Mouse (Mus musculus) forebrain, embryonic 14.5 days (tissue): ENCODE measurements at regions not wholly inside any gene's neighbourhood (a gene's known extent, or its start where the extent isn't known, plus 50 kb on each side); places are given as distances from the start of the nearest gene placed in this dataset.
"Not testable (repeated sequence)": the region's sequence is repeated elsewhere in the genome, so short reads cannot be mapped to it uniquely, and the experiment has no call there.

ENCODE experiments used
- ATAC-seq: fragments of 200-750 bp; cut with Nextera tagmentation; 2 replicates; pipeline ENCODE4 v1.8.0; 2017; ENCODE audit warnings: mild to moderate bottlenecking, moderate library complexity
- DNase-seq: peaks from one replicate; pipeline ENCODE4 v3.0.0-alpha.2; 2015; ENCODE audit warnings: low spot score
- H3K27ac ChIP-seq: fragments of 300-500 bp; sonication (generic); 2 replicates; pipeline ENCODE4 v1.5.1; 2014; ENCODE audit warnings: low read depth, mild to moderate bottlenecking, control low read depth, low read length, moderate library complexity
- H3K27me3 ChIP-seq: fragments of 300-500 bp; sonication (generic); replicated peaks from 2 replicates; pipeline ENCODE4 v1.6.1; 2014; ENCODE audit warnings: low read length, control low read depth, mixed read lengths; ENCODE audit not compliant: control insufficient read depth, insufficient read depth
- H3K36me3 ChIP-seq: fragments of 300-500 bp; sonication (generic); 2 replicates; pipeline ENCODE4 v1.6.1; 2014; ENCODE audit warnings: low read length, control low read depth; ENCODE audit not compliant: control insufficient read depth, insufficient read depth
- H3K4me1 ChIP-seq: fragments of 300-500 bp; sonication (generic); 2 replicates; pipeline ENCODE4 v1.6.1; 2014; ENCODE audit warnings: antibody characterized with exemption, low read length, control low read depth; ENCODE audit not compliant: control insufficient read depth, insufficient read depth
- H3K4me2 ChIP-seq: fragments of 300-500 bp; sonication (generic); 2 replicates; pipeline ENCODE4 v1.6.1; 2014; ENCODE audit warnings: mild to moderate bottlenecking, control low read depth, low read length
- H3K4me3 ChIP-seq: fragments of 300-500 bp; sonication (generic); 2 replicates; pipeline ENCODE4 v1.5.1; 2014; ENCODE audit warnings: low read depth, low read length, control low read depth
- H3K9ac ChIP-seq: fragments of 300-500 bp; sonication (generic); 2 replicates; pipeline ENCODE4 v1.6.1; 2014; ENCODE audit warnings: mild to moderate bottlenecking, low read length, control low read depth, moderate library complexity
- H3K9me3 ChIP-seq: fragments of 300-500 bp; sonication (generic); replicated peaks from 2 replicates; pipeline ENCODE4 v1.6.1; 2016; ENCODE audit warnings: low read length, control low read depth, mixed read lengths; ENCODE audit not compliant: control insufficient read depth
- WGBS: fragments of 180-500 bp; shearing (Covaris S2); extraction: QIAGEN DNeasy Blood & Tissue Kit; methylation state at CpG from one replicate; pipeline ENCODE4 v1.1.7; 2014; 5-methylcytosine and 5-hydroxymethylcytosine counted together

DNA sequence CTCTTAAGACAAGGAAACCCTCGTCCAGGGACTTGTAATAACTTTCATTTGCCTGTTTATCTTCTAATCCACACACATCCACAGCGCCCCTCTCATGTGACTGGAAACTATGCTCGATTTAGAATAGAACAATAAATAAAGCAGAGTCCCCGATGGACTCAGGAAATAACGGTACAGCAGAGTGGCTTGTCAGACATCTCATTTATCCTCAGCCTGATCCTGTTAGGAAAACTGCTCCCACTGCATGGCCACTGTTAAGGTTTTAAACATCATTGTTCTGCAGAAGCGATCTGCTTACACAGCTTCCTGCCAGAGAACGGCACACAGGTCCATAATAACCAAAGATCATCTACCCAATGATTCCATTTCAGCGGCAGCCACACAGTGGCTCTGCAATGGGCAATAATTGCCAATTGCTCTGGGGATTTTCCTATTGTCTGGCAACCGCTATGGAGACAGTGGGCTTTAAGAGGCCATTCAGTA is 84.8 kb upstream of the Mdm1 start:
- peak overlapping the region; percentile 4; the same call in 1 of the 2 replicates for H3K9ac ChIP-seq

DNA sequence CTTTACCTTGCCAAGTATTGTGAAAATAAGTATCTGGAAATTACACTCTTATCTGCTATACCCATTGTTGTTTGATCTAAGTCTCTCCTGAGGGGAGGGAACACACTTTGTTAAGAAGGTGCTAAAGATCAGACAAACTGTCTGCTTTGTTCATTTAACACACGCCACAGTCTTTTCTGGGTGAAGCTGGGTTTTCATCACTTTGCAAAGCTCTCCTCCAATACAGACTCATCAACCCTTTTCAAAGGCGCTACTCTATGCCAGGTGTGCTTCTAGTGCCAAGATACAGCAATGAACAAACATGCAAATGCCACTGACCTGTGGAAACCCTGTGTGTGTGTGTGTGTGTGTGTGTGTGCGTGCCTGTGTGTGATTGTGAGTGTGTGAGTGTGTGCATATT is 84.1 kb upstream of the Mdm1 start:
- no peak overlapping the region for H3K4me2 ChIP-seq
- 72% methylated on average over 3 of the region's 3 CpGs for WGBS
- no peak for ATAC-seq
- H3K4me1 ChIP-seq = no peaks in the 10 kb centered on the region
- no peaks in the 10 kb centered on the region for H3K27me3 ChIP-seq
- H3K9me3 ChIP-seq = no peaks in the 10 kb centered on the region
- H3K4me3 ChIP-seq = no peak overlapping the region
- H3K27ac ChIP-seq = no peak overlapping the region
- no peak overlapping the region for H3K9ac ChIP-seq
- peak; percentile 3 for DNase-seq
- H3K36me3 ChIP-seq = no peaks in the 10 kb centered on the region

More for the DNA sequence above, 84.8 kb upstream of the Mdm1 start:
- WGBS = 19% methylated on average over 9 of the region's 9 CpGs
- H3K36me3 ChIP-seq = no peaks in the 10 kb centered on the region
- H3K4me2 ChIP-seq = peak overlapping the region; percentile 17; the same call in 1 of the 2 replicates
- H3K27me3 ChIP-seq = no peaks in the 10 kb centered on the region
- no peak overlapping the region for H3K27ac ChIP-seq
- no peak overlapping the region for H3K4me3 ChIP-seq
- ATAC-seq = peak; percentile 44; the same call in 1 of the 2 replicates
- no peaks in the 10 kb centered on the region for H3K4me1 ChIP-seq
- H3K9me3 ChIP-seq = no peaks in the 10 kb centered on the region
- peak; percentile 50 for DNase-seq

DNA sequence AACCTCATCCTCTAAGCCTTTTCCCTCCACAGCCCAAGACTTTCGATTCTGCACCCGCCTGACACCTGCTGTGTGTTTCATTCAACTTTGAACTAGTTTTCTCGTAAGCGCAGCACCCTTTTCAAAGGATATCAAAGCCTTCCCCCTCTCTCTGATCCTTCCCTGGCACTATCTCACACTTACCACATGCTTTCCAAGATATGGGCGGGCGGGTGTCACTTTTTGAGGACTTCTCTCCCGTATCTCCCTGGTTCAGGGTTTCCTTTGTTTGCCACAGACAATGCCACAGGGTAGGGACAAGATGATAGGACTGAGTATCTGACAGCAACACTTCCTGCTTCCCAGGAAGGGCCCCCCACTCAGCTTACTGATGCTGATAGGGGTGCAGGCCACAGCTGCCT is 76.8 kb upstream of the Mdm1 start:
- Histone ChIP-seq H3K9me3 (no peaks in the 10 kb centered on the region), H3K9ac (no peak overlapping the region), H3K4me3 (no peak overlapping the region), H3K4me2 (no peak overlapping the region), H3K36me3 (no peaks in the 10 kb centered on the region), H3K27me3 (no peaks in the 10 kb centered on the region), H3K4me1 (no peaks in the 10 kb centered on the region), H3K27ac (no peak overlapping the region)
- no peak for ATAC-seq
- no peak for DNase-seq
- WGBS = 66% methylated on average over 7 of the region's 7 CpGs

DNA sequence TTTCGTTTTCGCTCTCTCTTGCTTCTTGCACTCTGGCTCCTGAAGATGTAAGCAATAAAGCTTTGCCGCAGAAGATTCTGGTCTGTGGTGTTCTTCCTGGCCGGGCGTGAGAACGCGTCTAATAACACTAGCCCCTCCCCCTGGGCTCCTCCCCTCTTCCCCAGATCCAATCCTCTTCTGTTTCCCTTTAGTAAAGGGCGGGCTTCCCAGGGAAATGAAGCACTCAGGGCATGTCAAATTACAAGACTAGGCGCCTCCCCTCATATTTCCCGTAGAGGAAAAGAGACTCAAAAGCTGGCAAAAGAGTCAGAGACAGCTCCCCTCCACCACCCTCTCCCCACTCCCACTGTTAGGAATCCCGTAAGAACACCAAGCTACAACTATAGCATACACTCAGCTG is 65.3 kb upstream of the Mdm1 start:
- not testable (repeated sequence) for H3K4me1 ChIP-seq, H3K27me3 ChIP-seq, ATAC-seq, H3K27ac ChIP-seq, H3K36me3 ChIP-seq, DNase-seq, H3K4me3 ChIP-seq, H3K9me3 ChIP-seq, H3K9ac ChIP-seq, H3K4me2 ChIP-seq
- 96% methylated on average over 8 of the region's 11 CpGs for WGBS

DNA sequence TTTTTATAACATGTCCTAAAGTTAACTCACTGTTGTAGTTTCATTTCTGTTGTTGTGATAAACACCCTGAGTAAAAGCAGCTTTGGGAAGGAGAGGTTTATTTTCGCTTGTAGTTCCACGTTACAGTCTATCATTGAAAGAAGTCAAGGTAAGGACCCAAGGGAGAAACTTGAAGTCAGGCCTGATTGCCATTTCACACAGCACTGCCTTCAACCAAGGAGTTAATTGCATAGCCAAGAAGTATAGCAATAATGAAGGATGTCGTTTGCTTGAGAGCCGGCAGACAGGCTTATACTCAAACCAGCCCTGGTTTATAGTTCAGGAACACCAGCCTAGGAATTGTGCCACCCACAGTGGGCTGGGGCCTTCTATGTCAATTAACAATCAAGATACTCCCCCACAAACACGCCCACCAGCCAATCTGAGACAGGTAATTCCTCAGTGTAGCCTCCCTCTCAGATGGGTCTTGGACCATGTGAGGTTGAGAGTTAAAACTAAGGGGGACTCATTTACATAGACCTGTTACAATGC is 59.9 kb upstream of the Mdm1 start:
- ATAC-seq (no peak), DNase-seq (no peak)
- Histone ChIP-seq H3K4me1 (no peaks in the 10 kb centered on the region), H3K9ac (no peak overlapping the region), H3K4me3 (no peak overlapping the region), H3K27me3 (no peaks in the 10 kb centered on the region), H3K27ac (no peak overlapping the region), H3K4me2 (no peak overlapping the region), H3K9me3 (no peaks in the 10 kb centered on the region), H3K36me3 (no peaks in the 10 kb centered on the region)
- 87% methylated on average over 5 of the region's 5 CpGs for WGBS

DNA sequence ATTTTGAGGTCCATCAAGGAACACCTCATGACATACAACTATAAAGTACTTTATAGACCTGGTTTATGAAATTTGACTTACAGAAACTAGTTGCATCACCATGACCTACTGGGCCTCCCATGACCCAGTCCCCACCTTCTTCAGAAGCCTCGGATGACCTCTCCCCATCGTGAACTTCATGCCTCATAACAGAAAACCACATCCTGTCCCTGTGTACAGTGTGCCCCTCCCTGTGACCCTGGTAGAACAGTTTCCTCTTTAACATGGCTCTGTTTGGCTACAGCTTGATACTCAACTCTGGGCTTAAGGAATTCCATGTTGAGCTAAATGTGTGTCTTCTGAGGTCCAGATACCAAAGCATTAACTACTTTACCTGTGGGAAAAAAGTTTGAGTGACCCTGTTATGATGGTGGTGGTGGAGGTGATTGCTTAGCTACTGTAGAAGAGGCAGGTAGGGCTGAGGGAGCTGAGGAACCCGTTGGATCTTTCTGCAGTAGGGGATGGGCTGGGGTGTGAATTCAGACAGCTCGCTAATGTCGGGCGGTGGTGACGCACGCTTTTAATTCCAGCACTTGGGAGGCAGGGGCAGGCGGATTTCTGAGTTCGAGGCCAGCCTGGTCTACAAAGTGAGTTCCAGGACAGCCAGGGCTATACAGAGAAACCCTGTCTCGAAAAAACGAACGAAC is 58.4 kb upstream of the Mdm1 start:
- no peak overlapping the region for H3K9ac ChIP-seq
- ATAC-seq (no peak), DNase-seq (no peak)
- no peak overlapping the region for H3K27ac ChIP-seq
- no peaks in the 10 kb centered on the region for H3K4me1 ChIP-seq
- H3K4me2 ChIP-seq = no peak overlapping the region
- WGBS = 95% methylated on average over 13 of the region's 13 CpGs
- no peaks in the 10 kb centered on the region for H3K36me3 ChIP-seq
- no peak overlapping the region for H3K4me3 ChIP-seq
- H3K27me3 ChIP-seq = no peaks in the 10 kb centered on the region
- no peaks in the 10 kb centered on the region for H3K9me3 ChIP-seq

DNA sequence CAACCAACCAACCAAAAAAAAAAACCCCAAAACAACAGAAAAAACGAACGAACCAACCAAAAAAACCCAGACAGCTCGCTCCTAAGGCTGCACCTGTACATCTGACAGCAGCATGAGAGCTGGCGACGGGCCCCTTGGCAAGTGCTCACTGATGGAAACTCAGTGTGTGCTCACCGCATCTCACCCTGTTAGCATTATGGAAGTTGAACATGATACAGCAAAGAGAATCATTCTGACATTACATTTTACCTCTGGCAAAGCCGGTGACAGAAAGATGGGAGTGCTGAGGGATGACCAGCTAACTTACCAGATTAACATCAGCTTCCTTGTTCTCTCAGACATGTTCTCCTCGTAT is 57.9 kb upstream of the Mdm1 start:
- Histone ChIP-seq H3K36me3 (no peaks in the 10 kb centered on the region), H3K27me3 (no peaks in the 10 kb centered on the region), H3K27ac (no peak overlapping the region), H3K9ac (no peak overlapping the region), H3K9me3 (no peaks in the 10 kb centered on the region), H3K4me1 (no peaks in the 10 kb centered on the region), H3K4me3 (no peak overlapping the region), H3K4me2 (no peak overlapping the region)
- DNase-seq (no peak), ATAC-seq (no peak)
- 90% methylated on average over 8 of the region's 8 CpGs for WGBS

DNA sequence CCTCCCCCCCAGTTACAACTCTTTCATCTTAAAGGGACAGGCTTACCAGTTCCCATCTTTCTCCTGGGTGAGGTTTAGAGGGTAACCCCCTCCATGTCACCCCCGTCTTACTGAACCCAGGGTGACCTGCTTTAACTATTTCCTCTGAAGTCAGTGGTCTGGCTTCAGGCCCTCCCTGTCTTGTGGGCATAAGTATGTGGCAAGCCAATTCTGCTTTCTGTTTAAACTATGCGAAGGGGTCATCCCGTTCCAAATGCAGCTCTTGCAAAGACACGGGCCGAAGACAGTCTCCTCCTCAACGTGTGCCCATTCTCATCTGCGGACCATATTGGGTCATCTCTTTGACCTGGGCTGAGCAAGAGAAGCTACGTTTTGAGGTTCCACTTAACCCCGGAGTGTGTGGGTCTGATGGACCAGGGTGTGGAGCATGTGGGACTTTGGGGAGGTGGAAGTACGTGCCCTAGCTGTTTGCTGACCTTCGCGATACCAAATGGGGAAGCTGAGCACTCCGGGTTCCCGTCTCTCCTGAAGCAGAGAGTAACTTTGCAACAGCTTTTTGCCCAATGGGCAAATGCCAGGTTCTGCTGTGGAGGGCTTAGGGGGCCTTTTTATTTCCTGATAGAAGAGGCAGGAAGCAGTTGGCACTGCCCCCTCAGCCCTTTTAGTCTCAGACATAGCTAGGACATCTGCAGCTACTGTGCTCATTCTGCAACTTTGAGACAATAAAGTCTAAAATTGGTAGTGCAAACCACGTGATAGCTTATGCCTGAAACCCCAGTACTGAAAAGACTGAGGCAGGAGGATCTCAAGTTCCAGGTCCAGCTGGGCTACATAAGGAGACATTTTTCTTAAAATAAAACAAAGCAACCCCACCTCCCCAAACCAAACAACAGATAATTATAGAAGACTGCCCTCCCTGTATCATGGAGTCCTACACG is 56.3 kb upstream of the Mdm1 start:
- Histone ChIP-seq H3K4me3 (no peak overlapping the region), H3K9me3 (no peaks in the 10 kb centered on the region), H3K27ac (no peak overlapping the region), H3K4me1 (no peaks in the 10 kb centered on the region), H3K9ac (no peak overlapping the region), H3K4me2 (no peak overlapping the region), H3K27me3 (no peaks in the 10 kb centered on the region), H3K36me3 (no peaks in the 10 kb centered on the region)
- no peak for DNase-seq
- no peak for ATAC-seq
- WGBS = 94% methylated on average over 16 of the region's 16 CpGs
